Mouse (Mus musculus) hindbrain, postnatal 0 days (tissue): ENCODE results near the gene Rhox2h. TPM values are rescaled to one million over a fixed set of nuclear protein-coding genes. Genes with fewer than 3 reads are reported as not detected.
"Not testable (repeated sequence)": the region's sequence is repeated elsewhere in the genome, so short reads cannot be mapped to it uniquely, and the experiment has no call there.

Experiments
- ATAC-seq: fragments of 200-750 bp; cut with Nextera tagmentation; 2 replicates; pipeline ENCODE4 v1.8.0; 2017; ENCODE audit warnings: mild to moderate bottlenecking, moderate TSS enrichment, moderate library complexity
- DNase-seq: peaks from one replicate; pipeline ENCODE4 v3.0.0-alpha.2; 2015; ENCODE audit warnings: low spot score
- H3K27ac ChIP-seq: fragments of 300-500 bp; sonication (generic); 2 replicates; pipeline ENCODE4 v1.5.1; 2014; ENCODE audit warnings: mild to moderate bottlenecking
- H3K27me3 ChIP-seq: fragments of 300-500 bp; sonication (generic); 2 replicates; pipeline ENCODE4 v1.6.1; 2014; ENCODE audit warnings: low read length, mixed read lengths; ENCODE audit not compliant: insufficient read depth
- H3K36me3 ChIP-seq: fragments of 300-500 bp; sonication (generic); 2 replicates; pipeline ENCODE4 v1.6.1; 2014; ENCODE audit warnings: low read length, mixed read lengths; ENCODE audit not compliant: insufficient read depth
- H3K4me1 ChIP-seq: fragments of 300-500 bp; sonication (generic); 2 replicates; pipeline ENCODE4 v1.6.1; 2014; ENCODE audit warnings: antibody characterized with exemption, low read length, mixed read lengths; ENCODE audit not compliant: insufficient read depth
- H3K4me2 ChIP-seq: fragments of 300-500 bp; sonication (generic); 2 replicates; pipeline ENCODE4 v1.6.1; 2014; ENCODE audit warnings: low read depth, mild to moderate bottlenecking, low read length, moderate library complexity, mixed read lengths
- H3K4me3 ChIP-seq: fragments of 300-500 bp; sonication (generic); 2 replicates; pipeline ENCODE4 v1.5.1; 2014; ENCODE audit warnings: low read length
- H3K9ac ChIP-seq: fragments of 300-500 bp; sonication (generic); replicated peaks from 2 replicates; pipeline ENCODE4 v1.6.1; 2014; ENCODE audit warnings: mild to moderate bottlenecking, low read length, moderate library complexity, mixed read lengths
- H3K9me3 ChIP-seq: fragments of 300-500 bp; sonication (generic); 2 replicates; pipeline ENCODE4 v1.6.1; 2016; ENCODE audit warnings: low read length, mixed read lengths
- CTCF ChIP-seq: IDR thresholded peaks from 2 replicates; pipeline ENCODE4 v1.5.1; 2016; ENCODE audit warnings: antibody characterized with exemption, control low read depth, low read depth
- WGBS: fragments of 180-500 bp; shearing (Covaris S2); extraction: QIAGEN DNeasy Blood & Tissue Kit; methylation state at CpG from one replicate; pipeline ENCODE4 v1.1.7; 2014; 5-methylcytosine and 5-hydroxymethylcytosine counted together
- polyA plus RNA-seq: library from polyadenylated mRNA; unstranded; fragments of >200 nt; fragmentation: Nextera tagmentation; extraction: Ambion mirVana; gene quantifications from 2 replicates; pipeline ENCODE4 v1.2.1, GENCODE M21; 2015
- total RNA-seq: library from RNA; depleted of rRNA; stranded (reverse); fragments of >200 nt; gene quantifications from 2 replicates; pipeline ENCODE4 v1.2.3, GENCODE M21; 2014; rRNA removed

Gene Rhox2h
- total RNA-seq (not detected in 2 replicates), polyA plus RNA-seq (not detected in 2 replicates)

DNA sequence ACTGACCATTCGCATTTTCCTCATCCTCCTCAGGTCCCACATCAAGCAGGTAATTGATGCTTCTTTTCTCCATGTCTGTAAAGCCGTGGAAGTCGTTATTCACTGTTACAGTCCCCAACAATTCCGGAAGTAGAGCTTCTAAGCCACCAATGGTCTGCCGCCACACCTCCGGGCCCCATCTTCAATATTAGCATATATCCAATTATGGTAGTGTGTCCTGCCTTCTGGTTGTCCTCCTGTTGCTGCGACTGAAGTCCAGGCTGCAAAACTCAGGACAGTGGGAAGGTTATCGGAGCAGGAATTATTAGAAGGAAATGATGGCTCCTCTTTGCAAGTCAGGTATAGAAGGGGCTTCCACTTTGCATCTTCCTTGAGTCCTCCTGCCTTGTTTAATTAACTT is at the start of gene Rhox2h:
Rhox2h (minus strand) TSS at position 101 of the 400 bp plus-strand sequence.
- H3K27ac ChIP-seq, ATAC-seq, H3K4me2 ChIP-seq, H3K4me3 ChIP-seq, H3K36me3 ChIP-seq, H3K9ac ChIP-seq, H3K27me3 ChIP-seq, DNase-seq, H3K4me1 ChIP-seq, H3K9me3 ChIP-seq: not testable (repeated sequence)
- 91% methylated on average over 8 of the region's 8 CpGs for WGBS

DNA sequence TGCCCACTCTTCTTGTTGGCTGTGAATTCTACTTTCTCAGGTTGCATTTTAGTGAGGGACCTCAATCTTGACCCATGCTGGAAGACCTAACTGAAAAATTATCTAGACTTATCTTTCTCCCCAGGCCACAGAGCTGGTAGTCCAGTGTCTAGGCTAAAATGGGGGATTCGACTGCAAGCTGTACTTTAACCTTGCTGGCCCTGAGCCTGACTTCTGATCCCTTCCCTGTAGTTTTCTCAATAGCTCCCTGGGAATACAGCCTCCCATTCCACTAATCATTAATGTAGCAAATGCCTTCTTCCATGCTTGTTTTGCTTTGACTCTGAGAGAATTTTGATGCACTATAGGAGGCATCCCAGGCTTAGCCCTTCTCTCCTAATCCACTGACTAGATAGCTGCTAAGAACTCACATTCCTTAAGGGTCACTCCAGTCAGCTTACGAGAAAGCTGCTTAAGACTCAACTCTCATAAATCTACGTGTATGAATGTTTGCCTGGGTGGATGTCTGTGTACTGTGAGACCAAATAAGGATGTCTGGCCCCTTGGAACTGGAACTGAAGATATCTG is 28.8 kb upstream of the Rhox2h start:
- ATAC-seq (no peak), DNase-seq (no peak)
- Histone ChIP-seq H3K27ac (no peak overlapping the region), H3K4me2 (no peak overlapping the region), H3K4me1 (no peaks in the 10 kb centered on the region), H3K9me3 (no peaks in the 10 kb centered on the region), H3K36me3 (no peaks in the 10 kb centered on the region), H3K4me3 (no peak overlapping the region), H3K9ac (no peak overlapping the region), H3K27me3 (no peaks in the 10 kb centered on the region)
- WGBS: 76% methylated on average over 3 of the region's 3 CpGs
- TF ChIP-seq CTCF: no peak

DNA sequence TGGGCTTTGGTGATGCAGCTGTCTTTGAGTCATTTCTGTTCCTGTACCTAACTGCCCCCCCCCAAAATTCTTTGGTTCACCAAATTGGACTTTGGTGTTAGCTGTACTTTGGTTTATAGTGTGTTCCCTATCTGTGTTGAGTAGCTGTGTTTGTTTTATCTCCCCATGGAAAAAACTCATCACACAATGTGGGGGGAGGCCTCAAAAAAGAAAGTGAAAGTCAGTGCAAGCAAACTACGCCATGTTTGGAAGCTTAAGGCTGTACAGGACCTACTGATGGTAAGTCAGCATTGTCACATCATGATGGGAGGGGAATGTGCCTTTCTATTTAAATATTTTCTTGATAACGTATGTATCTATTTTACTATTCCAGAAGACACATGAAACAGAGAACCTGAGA is 19.2 kb upstream of the Rhox2h start:
- DNase-seq (no peak), ATAC-seq (no peak)
- H3K4me1 ChIP-seq: no peaks in the 10 kb centered on the region
- TF ChIP-seq CTCF: no peak
- no peak overlapping the region for H3K27ac ChIP-seq
- H3K9me3 ChIP-seq: no peaks in the 10 kb centered on the region
- H3K36me3 ChIP-seq: no peaks in the 10 kb centered on the region
- no peak overlapping the region for H3K4me2 ChIP-seq
- no peaks in the 10 kb centered on the region for H3K27me3 ChIP-seq
- 71% methylated on average over 2 of the region's 2 CpGs for whole genome bisulfite sequencing
- no peak overlapping the region for H3K9ac ChIP-seq
- H3K4me3 ChIP-seq: no peak overlapping the region

DNA sequence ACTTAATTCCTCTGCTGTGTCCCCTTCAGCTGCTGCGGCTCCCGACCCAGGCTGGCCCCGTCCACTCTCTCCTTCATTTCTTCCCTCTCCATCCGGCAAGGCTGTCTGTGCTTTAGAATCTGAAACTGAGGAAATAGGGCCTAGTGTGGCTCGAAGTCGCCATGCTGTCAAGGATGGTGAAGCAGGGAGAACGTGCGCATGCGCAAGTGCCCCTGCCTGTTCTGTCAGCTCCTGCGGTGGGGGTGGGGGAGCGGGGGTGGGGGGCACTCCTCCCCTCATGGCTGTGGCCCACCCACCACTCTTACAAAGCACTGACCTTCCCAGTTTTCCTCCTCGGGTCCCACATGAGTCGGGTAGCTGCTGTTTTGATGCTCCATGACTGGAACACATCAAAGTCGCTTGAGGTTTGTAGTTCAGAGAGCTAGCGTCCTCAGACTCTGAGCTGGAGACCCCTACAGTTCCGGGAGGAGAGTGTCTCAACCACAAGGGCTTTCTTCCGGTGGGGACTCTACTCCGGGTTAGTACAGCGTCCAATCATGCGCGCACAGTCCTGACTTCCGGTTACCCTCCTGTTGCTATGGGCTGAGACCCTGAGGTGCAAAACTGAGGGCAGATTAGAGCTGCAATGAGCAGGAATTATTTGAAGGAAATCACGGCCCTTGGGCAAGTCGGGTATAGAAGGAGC is 10.1 kb upstream of the Rhox2h start:
- Histone ChIP-seq H3K9me3 (no peaks in the 10 kb centered on the region), H3K27me3 (no peaks in the 10 kb centered on the region), H3K27ac (no peak overlapping the region), H3K36me3 (no peaks in the 10 kb centered on the region), H3K9ac (no peak overlapping the region), H3K4me3 (no peak overlapping the region), H3K4me1 (no peaks in the 10 kb centered on the region), H3K4me2 (no peak overlapping the region)
- ATAC-seq (no peak), DNase-seq (no peak)
- WGBS: 82% methylated on average over 24 of the region's 24 CpGs
- TF ChIP-seq CTCF: no peak

DNA sequence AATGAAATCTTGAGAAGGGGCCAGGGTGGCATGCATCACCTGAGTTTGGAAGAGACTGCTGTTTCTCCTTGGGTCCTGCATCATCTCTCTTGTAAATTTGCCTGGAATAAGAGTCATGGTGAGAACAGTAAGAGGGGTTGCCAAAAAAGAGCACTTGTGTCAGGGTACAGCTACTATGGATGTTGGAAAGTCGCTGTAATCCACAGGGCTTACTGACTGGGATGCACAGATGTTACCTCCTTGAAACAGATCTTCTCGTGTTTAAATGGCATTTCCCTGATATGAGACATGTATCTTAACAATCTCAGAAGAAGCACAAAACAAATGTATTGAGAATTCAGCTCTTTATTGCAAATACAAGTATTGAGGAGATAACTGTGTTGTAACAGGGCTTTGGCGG is 4.4 kb downstream of the Rhox2h start, which contains the start of gene Rhox3h:
Rhox3h (minus strand) TSS at position 101 of the 400 bp plus-strand sequence.
- WGBS: 92% methylated on average over 1 of the region's 3 CpGs
- not testable (repeated sequence) for H3K27ac ChIP-seq, H3K4me3 ChIP-seq, DNase-seq, H3K36me3 ChIP-seq, H3K9ac ChIP-seq, H3K9me3 ChIP-seq, ATAC-seq, H3K27me3 ChIP-seq, H3K4me2 ChIP-seq, H3K4me1 ChIP-seq

DNA sequence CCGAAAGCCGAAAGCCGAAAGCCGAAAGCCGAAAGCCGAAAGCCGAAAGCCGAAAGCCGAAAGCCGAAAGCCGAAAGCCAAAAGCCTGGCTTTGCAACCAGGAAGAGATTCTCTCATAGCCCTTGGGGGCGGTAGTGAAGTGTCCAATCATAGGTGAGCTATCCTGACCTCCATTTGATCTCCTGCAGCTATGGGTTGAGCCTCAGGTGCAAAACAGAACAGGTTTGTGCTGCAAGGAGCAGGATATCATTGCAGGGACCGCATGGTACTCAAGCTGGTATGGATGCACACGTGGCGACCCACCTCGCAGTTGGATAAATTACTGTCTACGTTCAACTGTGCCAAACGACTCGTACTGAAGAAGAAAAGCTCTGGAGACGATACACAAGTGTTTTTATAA is 21.9 kb downstream of the Rhox2h start, which contains the start of gene Rhox4g:
Rhox4g (minus strand) TSS at position 101 of the 400 bp plus-strand sequence.
- not testable (repeated sequence) for ATAC-seq, H3K36me3 ChIP-seq, H3K27me3 ChIP-seq, H3K4me2 ChIP-seq, H3K4me3 ChIP-seq, H3K9ac ChIP-seq, H3K9me3 ChIP-seq, DNase-seq, H3K4me1 ChIP-seq, H3K27ac ChIP-seq
- WGBS: 94% methylated on average over 16 of the region's 20 CpGs

DNA sequence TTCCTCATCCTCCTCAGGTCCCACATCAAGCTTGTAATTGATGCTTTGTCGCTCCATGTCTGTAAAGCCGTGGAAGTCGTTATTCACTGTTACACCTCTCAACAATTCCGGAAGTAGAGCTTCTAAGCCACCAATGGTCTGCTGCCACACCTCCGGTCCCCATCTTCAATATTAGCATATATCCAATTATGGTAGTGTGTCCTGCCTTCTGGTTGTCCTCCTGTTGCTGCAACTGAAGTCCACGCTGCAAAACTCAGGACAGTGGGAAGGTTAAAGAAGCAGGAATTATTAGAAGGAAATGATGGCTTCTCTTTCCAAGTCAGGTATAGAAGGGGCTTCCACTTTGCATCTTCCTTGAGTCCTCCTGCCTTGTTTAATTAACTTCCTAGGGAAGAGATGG is 29.7 kb downstream of the Rhox2h start, which contains the start of gene Rhox2g:
Rhox2g (minus strand) TSS at position 101 of the 400 bp plus-strand sequence.
- WGBS: 93% methylated on average over 6 of the region's 6 CpGs
- H3K27ac ChIP-seq, H3K4me3 ChIP-seq, ATAC-seq, H3K4me1 ChIP-seq, H3K9me3 ChIP-seq, H3K4me2 ChIP-seq, H3K9ac ChIP-seq, H3K36me3 ChIP-seq, H3K27me3 ChIP-seq, DNase-seq: not testable (repeated sequence)

DNA sequence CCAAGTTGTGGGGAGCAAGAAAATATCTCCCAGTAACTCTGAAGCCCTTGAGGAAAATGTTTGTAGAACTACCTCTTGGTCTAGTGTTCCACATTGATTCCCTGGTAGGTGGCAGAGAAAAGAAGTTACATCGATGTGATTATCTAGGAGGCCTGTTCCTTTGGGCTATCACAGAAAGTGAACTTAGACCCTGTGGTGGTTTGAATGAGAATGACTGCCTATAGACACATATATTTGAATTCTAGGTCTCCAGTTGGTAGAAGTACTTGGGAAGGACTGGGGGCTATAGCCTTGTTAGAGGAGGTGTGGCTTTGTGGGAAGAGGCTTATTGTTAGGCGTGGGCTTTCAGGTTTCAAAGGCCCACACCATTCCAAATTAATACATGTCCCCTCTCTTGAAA is 44.6 kb downstream of the Rhox2h start, which contains the start of gene Rhox3g:
Rhox3g (minus strand) TSS at position 101 of the 400 bp plus-strand sequence.
- 84% methylated on average over 2 of the region's 2 CpGs for WGBS
- not testable (repeated sequence) for H3K4me2 ChIP-seq, H3K4me3 ChIP-seq, ATAC-seq, H3K27me3 ChIP-seq, H3K36me3 ChIP-seq, H3K9ac ChIP-seq, H3K9me3 ChIP-seq, DNase-seq, H3K27ac ChIP-seq, H3K4me1 ChIP-seq
